In genomic region chr1:164321408-164321807, GRCm38 (mm10) we compare ENCODE assay signal across 12 mouse cellular contexts. TPM values are rescaled to one million over a fixed set of nuclear protein-coding genes. Genes with fewer than 3 reads are reported as not detected.
DNase-seq lines count a peak whose midpoint lies in the region; ATAC-seq lines count a peak whose summit lies in the region.
"Had no signal": no experiment of that assay in that cellular context is flagged by ENCODE, and none has a peak within 500 bp of the region (broad histone marks: within the 10 kb centered on the region; RNA-seq: fewer than 3 reads in every experiment).

No protein-coding gene starts in this region.

- no peaks in the 10 kb centered on the region for H3K36me3 ChIP-seq in hindbrain, embryonic 14.5 days (replicated peaks; ENCODE audit: control insufficient read depth, insufficient read depth)
- no peaks in the 10 kb centered on the region for H3K36me3 ChIP-seq in hindbrain, embryonic 13.5 days
- no peaks in the 10 kb centered on the region for H3K36me3 ChIP-seq in intestine, embryonic 14.5 days (ENCODE audit: control insufficient read depth, insufficient read depth, low read length)
- H3K36me3 ChIP-seq: heart, embryonic 10.5 days; limb, embryonic 15.5 days had no signal

- ATAC-seq in hindbrain, embryonic 14.5 days (ENCODE audit: low FRiP score): no peak
- no peak for ATAC-seq in hindbrain, embryonic 13.5 days (ENCODE audit: low FRiP score)
- ATAC-seq in intestine, embryonic 14.5 days (replicated peaks; ENCODE audit: low FRiP score, low TSS enrichment, low read depth): no peak
- no peak for ATAC-seq in cerebellum, adult (ENCODE audit: insufficient number of reproducible peaks, low FRiP score, low TSS enrichment)

- H3K27ac ChIP-seq in hindbrain, embryonic 14.5 days: peak overlapping the region; percentile 43; the same call in 1 of the 2 replicates
- H3K27ac ChIP-seq in hindbrain, embryonic 13.5 days: no peak overlapping the region
- 0 out of 2 replicates have a peak overlapping the region, but pooled peaks have one; percentile 2 for H3K27ac ChIP-seq in intestine, embryonic 14.5 days (ENCODE audit: low read depth)
- H3K27ac ChIP-seq: limb, embryonic 15.5 days; neural tube, embryonic 13.5 days had no signal

- H3K27me3 ChIP-seq in hindbrain, embryonic 14.5 days (ENCODE audit: control insufficient read depth, insufficient read depth, low read length): no peaks in the 10 kb centered on the region
- no peaks in the 10 kb centered on the region for H3K27me3 ChIP-seq in hindbrain, embryonic 13.5 days
- H3K27me3 ChIP-seq in intestine, embryonic 14.5 days (replicated peaks; ENCODE audit: control insufficient read depth, insufficient read depth, low read length): no peaks in the 10 kb centered on the region
- H3K27me3 ChIP-seq: limb, embryonic 15.5 days; neural tube, embryonic 13.5 days had no signal

- WGBS in hindbrain, embryonic 14.5 days: 69% methylated on average over 10 of the region's 10 CpGs
- WGBS in hindbrain, embryonic 13.5 days: 81% methylated on average over 10 of the region's 10 CpGs
- 57% methylated on average over 10 of the region's 10 CpGs for WGBS in intestine, embryonic 14.5 days

- no peaks in the 10 kb centered on the region for H3K9me3 ChIP-seq in hindbrain, embryonic 14.5 days (ENCODE audit: control insufficient read depth, low read length)
- H3K9me3 ChIP-seq in hindbrain, embryonic 13.5 days: no peaks in the 10 kb centered on the region
- no peaks in the 10 kb centered on the region for H3K9me3 ChIP-seq in intestine, embryonic 14.5 days (ENCODE audit: control insufficient read depth, low read length)
- H3K9me3 ChIP-seq: heart, embryonic 10.5 days; limb, embryonic 15.5 days; neural tube, embryonic 13.5 days had no signal

- no peak for DNase-seq in hindbrain, embryonic 14.5 days (ENCODE audit: low spot score)
- DNase-seq in NIH3T3 (ENCODE audit: low read depth): peak; percentile 30
- DNase-seq in intestine, embryonic 14.5 days (ENCODE audit: low spot score): no peak
- peak; percentile 71 for DNase-seq in kidney, postnatal 14 days
- no peak for DNase-seq in adrenal gland, postnatal 14 days
- DNase-seq in ovary, postnatal 36 days (ENCODE audit: low spot score): no peak
- DNase-seq: thymus, adult 2 months had no signal

- H3K4me1 ChIP-seq in hindbrain, embryonic 14.5 days (replicated peaks; ENCODE audit: control insufficient read depth, insufficient read depth, low read length): no peaks in the 10 kb centered on the region
- peaks cover 14% of the 10 kb centered on the region; the same call in 1 of the 2 replicates for H3K4me1 ChIP-seq in hindbrain, embryonic 13.5 days (replicated peaks)
- H3K4me1 ChIP-seq in intestine, embryonic 14.5 days (replicated peaks; ENCODE audit: control insufficient read depth, insufficient read depth, low read length): peaks cover 13% of the 10 kb centered on the region

- H3K9ac ChIP-seq in hindbrain, embryonic 14.5 days: no peak overlapping the region
- no peak overlapping the region for H3K9ac ChIP-seq in hindbrain, embryonic 13.5 days
- H3K9ac ChIP-seq in intestine, embryonic 14.5 days (ENCODE audit: low read length): no peak overlapping the region
- H3K9ac ChIP-seq: limb, embryonic 15.5 days; neural tube, embryonic 13.5 days had no signal

- H3K4me3 ChIP-seq in hindbrain, embryonic 14.5 days (replicated peaks; ENCODE audit: low read length): no peak overlapping the region
- no peak overlapping the region for H3K4me3 ChIP-seq in hindbrain, embryonic 13.5 days
- H3K4me3 ChIP-seq in intestine, embryonic 14.5 days (ENCODE audit: low read depth, low read length): no peak overlapping the region
- H3K4me3 ChIP-seq: heart, embryonic 10.5 days; limb, embryonic 15.5 days; neural tube, embryonic 13.5 days had no signal

- no peak overlapping the region for H3K4me2 ChIP-seq in hindbrain, embryonic 14.5 days (replicated peaks)
- H3K4me2 ChIP-seq in hindbrain, embryonic 13.5 days: no peak overlapping the region
- no peak overlapping the region for H3K4me2 ChIP-seq in intestine, embryonic 14.5 days (ENCODE audit: low read length)
- H3K4me2 ChIP-seq: limb, embryonic 15.5 days; neural tube, embryonic 13.5 days had no signal

RNA-seq across cellular contexts. Expression of gene Blzf1, which starts 14.1 kb away (rescaled TPM):
- polyA plus RNA-seq in hindbrain, embryonic 14.5 days (2014; fragmentation: Nextera tagmentation; extraction: Ambion mirVana): 25.8 and 29.2 TPM in 2 replicates
- polyA plus RNA-seq in hindbrain, embryonic 13.5 days (2015; fragmentation: Nextera tagmentation; extraction: Ambion mirVana): 32.1 and 33.0 TPM in 2 replicates
- 22.9 and 23.5 TPM in 2 replicates for polyA plus RNA-seq in intestine, embryonic 14.5 days (2014; fragmentation: Nextera tagmentation; extraction: Ambion mirVana)
- total RNA-seq in adrenal gland, postnatal 14 days (2021): 24.6 and 25.0 TPM in 2 replicates

RNA-seq across cellular contexts. Expression of gene Nme7, which starts 17.5 kb away (rescaled TPM):
- polyA plus RNA-seq in hindbrain, embryonic 14.5 days (2014; fragmentation: Nextera tagmentation; extraction: Ambion mirVana): 25.8 and 26.2 TPM in 2 replicates
- 30.1 and 30.3 TPM in 2 replicates for polyA plus RNA-seq in hindbrain, embryonic 13.5 days (2015; fragmentation: Nextera tagmentation; extraction: Ambion mirVana)
- polyA plus RNA-seq in intestine, embryonic 14.5 days (2014; fragmentation: Nextera tagmentation; extraction: Ambion mirVana): 34.5 and 37.2 TPM in 2 replicates
- total RNA-seq in adrenal gland, postnatal 14 days (2021): 15.5 TPM in 2 replicates

RNA-seq across cellular contexts. Expression of gene Ccdc181, which starts 46.0 kb away (rescaled TPM):
- 23.4 and 24.5 TPM in 2 replicates for polyA plus RNA-seq in hindbrain, embryonic 14.5 days (2014; fragmentation: Nextera tagmentation; extraction: Ambion mirVana)
- 22.7 TPM in 2 replicates for polyA plus RNA-seq in hindbrain, embryonic 13.5 days (2015; fragmentation: Nextera tagmentation; extraction: Ambion mirVana)
- polyA plus RNA-seq in intestine, embryonic 14.5 days (2014; fragmentation: Nextera tagmentation; extraction: Ambion mirVana): 9.5 and 10.3 TPM in 2 replicates
- total RNA-seq in adrenal gland, postnatal 14 days (2021): 8.2 and 9.8 TPM in 2 replicates

Comparison
In these comparisons a context has a peak if more than half of its experiments do, and no peak if none do; other contexts are left out.
1. DNase-seq: peak in NIH3T3 (single experiment) and kidney, postnatal 14 days (single experiment); none in hindbrain, embryonic 14.5 days (single experiment), intestine, embryonic 14.5 days (single experiment), adrenal gland, postnatal 14 days (single experiment) and ovary, postnatal 36 days (single experiment).